Mouse (Mus musculus) granulocyte monocyte progenitor cell, adult 5-6 weeks (primary cell): ENCODE measurements around the gene Cabp1. TPM values are rescaled to one million over a fixed set of nuclear protein-coding genes. Genes with fewer than 3 reads are reported as not detected.

Experiments
- ATAC-seq: replicated peaks from 2 replicates; pipeline ENCODE4 v1.8.0; 2016; ENCODE audit warnings: mild to moderate bottlenecking, moderate TSS enrichment, inconsistent platforms; ENCODE audit not compliant: poor library complexity, severe bottlenecking
- total RNA-seq, 2 experiments: library from RNA; stranded (forward) in 1 of 2; stranded (reverse) in 1 of 2; fragments of 200-712, 200-1000 nt in 1 of 2; fragments of >200 nt in 1 of 2; fragmentation: Nextera tagmentation in 1 of 2; gene quantifications; 2 replicates each; pipeline ENCODE4 v1.2.3; 2014 to 2017

Cabp1 gene
- total RNA-seq, 2 experiments from 2014 or later: not detected

GRCm38 (mm10) chr5:115133358-115134066 is 60.7 kb downstream of the Cabp1 start:
- ATAC-seq: peak; percentile 33

- no peak for ATAC-seq
Measured at GRCm38 (mm10) chr5:115132465-115132864, 61.7 kb downstream of the Cabp1 start.

- ATAC-seq: no peak
Measured at GRCm38 (mm10) chr5:115129328-115129727, 64.9 kb downstream of the Cabp1 start.

- no peak for ATAC-seq
Measured at GRCm38 (mm10) chr5:115127421-115128179, 66.6 kb downstream of the Cabp1 start.

- peak; percentile 32 for ATAC-seq
Measured at GRCm38 (mm10) chr5:115126578-115127312, 67.4 kb downstream of the Cabp1 start.

GRCm38 (mm10) chr5:115125211-115125871 is 68.8 kb downstream of the Cabp1 start:
- ATAC-seq: peak; percentile 91

- ATAC-seq: no peak
Measured at GRCm38 (mm10) chr5:115124690-115125089, 69.5 kb downstream of the Cabp1 start.

GRCm38 (mm10) chr5:115120978-115121377 is 73.2 kb downstream of the Cabp1 start:
- ATAC-seq: no peak

GRCm38 (mm10) chr5:115118961-115119570 is 75.1 kb downstream of the Cabp1 start, which contains the start of gene Acads:
Gene Acads, minus strand, starts transcription at chr5:115119346.
- peak; percentile 95 for ATAC-seq

Other genes starting within 250 kb of the Cabp1 start
- not detected in 2 replicates for gene Hnf1a, start 223.3 kb downstream of the Cabp1 start, total RNA-seq (2014; fragmentation: Nextera tagmentation)
- gene Hnf1a, start 223.3 kb downstream of the Cabp1 start, total RNA-seq (2017): not detected in 2 replicates
- 42.8 and 43.9 TPM in 2 replicates for gene Sppl3, start 183.2 kb downstream of the Cabp1 start, total RNA-seq (2014; fragmentation: Nextera tagmentation)
- 21.7 and 26.5 TPM in 2 replicates for gene Sppl3, start 183.2 kb downstream of the Cabp1 start, total RNA-seq (2017)
- gene Gm10401, start 96.1 kb downstream of the Cabp1 start, total RNA-seq (2014; fragmentation: Nextera tagmentation): not detected in 2 replicates
- 0.26 TPM in 1 of 2 replicates, not detected in the other for gene Gm10401, start 96.1 kb downstream of the Cabp1 start, total RNA-seq (2017)
- gene Acads, start 75.0 kb downstream of the Cabp1 start, total RNA-seq (2014; fragmentation: Nextera tagmentation): 32.0 and 59.2 TPM in 2 replicates
- gene Acads, start 75.0 kb downstream of the Cabp1 start, total RNA-seq (2017): 24.3 and 27.6 TPM in 2 replicates
- gene Unc119b, start 59.4 kb downstream of the Cabp1 start, total RNA-seq (2014; fragmentation: Nextera tagmentation): 12.5 and 16.4 TPM in 2 replicates
- 8.1 and 10.3 TPM in 2 replicates for gene Unc119b, start 59.4 kb downstream of the Cabp1 start, total RNA-seq (2017)
- gene Mlec, start 36.2 kb downstream of the Cabp1 start, total RNA-seq (2014; fragmentation: Nextera tagmentation): 247 and 279 TPM in 2 replicates
- gene Mlec, start 36.2 kb downstream of the Cabp1 start, total RNA-seq (2017): 290 and 318 TPM in 2 replicates
- 92.9 and 109 TPM in 2 replicates for gene Pop5, start 41.5 kb upstream of the Cabp1 start, total RNA-seq (2014; fragmentation: Nextera tagmentation)
- 74.0 and 75.4 TPM in 2 replicates for gene Pop5, start 41.5 kb upstream of the Cabp1 start, total RNA-seq (2017)
- gene Rnf10, start 78.5 kb upstream of the Cabp1 start, total RNA-seq (2014; fragmentation: Nextera tagmentation): 70.1 and 93.7 TPM in 2 replicates
- gene Rnf10, start 78.5 kb upstream of the Cabp1 start, total RNA-seq (2017): 52.6 and 57.9 TPM in 2 replicates
- gene Coq5, start 85.3 kb upstream of the Cabp1 start, total RNA-seq (2014; fragmentation: Nextera tagmentation): 21.1 and 24.8 TPM in 2 replicates
- gene Coq5, start 85.3 kb upstream of the Cabp1 start, total RNA-seq (2017): 35.3 and 41.9 TPM in 2 replicates
- 491 and 531 TPM in 2 replicates for gene Dynll1, start 106.6 kb upstream of the Cabp1 start, total RNA-seq (2014; fragmentation: Nextera tagmentation)
- 298 and 379 TPM in 2 replicates for gene Dynll1, start 106.6 kb upstream of the Cabp1 start, total RNA-seq (2017)
- 75.1 and 80.7 TPM in 2 replicates for gene Srsf9, start 132.8 kb upstream of the Cabp1 start, total RNA-seq (2014; fragmentation: Nextera tagmentation)
- gene Srsf9, start 132.8 kb upstream of the Cabp1 start, total RNA-seq (2017): 75.0 and 91.4 TPM in 2 replicates
- gene Gatc, start 146.8 kb upstream of the Cabp1 start, total RNA-seq (2014; fragmentation: Nextera tagmentation): 48.0 and 50.2 TPM in 2 replicates
- gene Gatc, start 146.8 kb upstream of the Cabp1 start, total RNA-seq (2017): 12.1 and 15.3 TPM in 2 replicates
- gene Triap1, start 146.8 kb upstream of the Cabp1 start, total RNA-seq (2014; fragmentation: Nextera tagmentation): 33.7 and 37.2 TPM in 2 replicates
- 15.6 and 24.0 TPM in 2 replicates for gene Triap1, start 146.8 kb upstream of the Cabp1 start, total RNA-seq (2017)
- gene Cox6a1, start 154.6 kb upstream of the Cabp1 start, total RNA-seq (2014; fragmentation: Nextera tagmentation): 446 and 566 TPM in 2 replicates
- 56.7 and 64.4 TPM in 2 replicates for gene Cox6a1, start 154.6 kb upstream of the Cabp1 start, total RNA-seq (2017)
- not detected in 2 replicates for gene Msi1, start 235.2 kb upstream of the Cabp1 start, total RNA-seq (2014; fragmentation: Nextera tagmentation)
- not detected in 2 replicates for gene Msi1, start 235.2 kb upstream of the Cabp1 start, total RNA-seq (2017)